26 mouse cellular contexts compared by ENCODE assay signal in the genomic region with DNA sequence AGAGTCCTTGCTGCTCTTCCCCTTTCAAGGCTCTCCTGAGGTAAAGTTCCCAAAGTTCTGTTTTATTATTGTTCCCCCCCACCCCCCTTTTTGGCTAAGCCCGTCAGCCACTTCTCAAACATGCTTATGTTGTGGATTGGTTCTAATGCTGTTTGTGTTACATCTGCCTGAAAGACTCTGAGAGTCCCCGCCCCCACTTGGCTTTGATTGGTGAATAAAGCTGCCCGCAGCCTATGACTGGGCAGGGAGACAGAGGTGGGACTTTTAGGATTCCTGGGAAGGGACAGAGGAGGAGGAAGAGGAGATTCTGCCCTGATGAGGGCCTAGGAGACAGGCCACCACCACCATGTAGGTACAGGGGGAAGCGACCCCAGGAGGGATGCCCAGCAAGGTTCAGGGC.
DNase-seq lines count a peak whose midpoint lies in the region; ATAC-seq lines count a peak whose summit lies in the region.
"Had no signal": no experiment of that assay in that cellular context is flagged by ENCODE, and none has a peak within 500 bp of the region (broad histone marks: within the 10 kb centered on the region; RNA-seq: fewer than 3 reads in every experiment).

No protein-coding gene starts in this region.

- DNase-seq in cerebellum, postnatal 10 days: peak; percentile 16 to 19
- no peak for DNase-seq in cerebellum, adult 11 months
- DNase-seq in kidney, postnatal 4 days: peak; percentile 6 to 7
- DNase-seq in kidney, adult 9 months: no peak
- DNase-seq in 3T3-L1 (ENCODE audit: low read depth, low spot score) (peak; percentile 52), NIH3T3 (ENCODE audit: low read depth) (peak; percentile 17)
- no peak for DNase-seq in gastrocnemius, adult 18-20 months (ENCODE audit: low spot score)
- DNase-seq: adrenal gland, adult 2 months; cerebellum, adult 9-10 months; kidney, adult 2 months; layer of hippocampus, adult 9-11 months; right cerebral cortex, postnatal 25 days; thymus, postnatal 14 days had no signal

- WGBS in forebrain, embryonic 16.5 days: 73% methylated on average over 4 of the region's 4 CpGs

- no peak overlapping the region for H3K4me2 ChIP-seq in forebrain, embryonic 16.5 days (ENCODE audit: low read length)
- H3K4me2 ChIP-seq: embryonic facial prominence, embryonic 13.5 days; forebrain, embryonic 15.5 days; heart, embryonic 13.5 days; hindbrain, embryonic 15.5 days; limb, embryonic 12.5 days; liver, embryonic 15.5 days had no signal

- no peaks in the 10 kb centered on the region for H3K36me3 ChIP-seq in forebrain, embryonic 16.5 days (ENCODE audit: control insufficient read depth, insufficient read depth)
- H3K36me3 ChIP-seq: embryonic facial prominence, embryonic 13.5 days; forebrain, embryonic 10.5 days; forebrain, embryonic 15.5 days; heart, embryonic 13.5 days; hindbrain, embryonic 15.5 days; limb, embryonic 12.5 days; liver, embryonic 15.5 days had no signal

- H3K4me3 ChIP-seq in forebrain, embryonic 16.5 days (replicated peaks; ENCODE audit: low read length): no peak overlapping the region
- H3K4me3 ChIP-seq: embryonic facial prominence, embryonic 13.5 days; forebrain, embryonic 10.5 days; forebrain, embryonic 15.5 days; heart, embryonic 13.5 days; hindbrain, embryonic 15.5 days; limb, embryonic 12.5 days; liver, embryonic 15.5 days had no signal

- 0 out of 2 replicates have a peak, but pooled peaks cover 4% of the 10 kb centered on the region for H3K4me1 ChIP-seq in forebrain, embryonic 16.5 days (replicated peaks; ENCODE audit: control insufficient read depth, insufficient read depth, low read length)
- H3K4me1 ChIP-seq: embryonic facial prominence, embryonic 13.5 days; forebrain, embryonic 15.5 days; heart, embryonic 13.5 days; liver, embryonic 15.5 days had no signal

- no peak overlapping the region for H3K9ac ChIP-seq in forebrain, embryonic 16.5 days (replicated peaks; ENCODE audit: low read depth, low read length)
- H3K9ac ChIP-seq: embryonic facial prominence, embryonic 13.5 days; forebrain, embryonic 15.5 days; heart, embryonic 13.5 days; hindbrain, embryonic 15.5 days; limb, embryonic 12.5 days; liver, embryonic 15.5 days had no signal

- no peaks in the 10 kb centered on the region for H3K27me3 ChIP-seq in forebrain, embryonic 16.5 days (replicated peaks; ENCODE audit: control insufficient read depth, insufficient read depth, low read length)
- H3K27me3 ChIP-seq: embryonic facial prominence, embryonic 13.5 days; forebrain, embryonic 15.5 days; heart, embryonic 13.5 days; hindbrain, embryonic 15.5 days; limb, embryonic 12.5 days; liver, embryonic 15.5 days had no signal

- ATAC-seq in forebrain, embryonic 16.5 days: no peak
- ATAC-seq: activated CD4-positive, CD25-positive, alpha-beta regulatory T cell, adult 4 months; CD4-positive, CD25-positive, alpha-beta regulatory T cell, adult 4 months; forebrain, embryonic 15.5 days; midbrain, embryonic 16.5 days had no signal

- H3K9me3 ChIP-seq in forebrain, embryonic 16.5 days (ENCODE audit: control insufficient read depth, low read length): no peaks in the 10 kb centered on the region
- H3K9me3 ChIP-seq: embryonic facial prominence, embryonic 13.5 days; forebrain, embryonic 10.5 days; forebrain, embryonic 15.5 days; heart, embryonic 13.5 days; hindbrain, embryonic 15.5 days; limb, embryonic 12.5 days; liver, embryonic 15.5 days had no signal

- H3K27ac ChIP-seq in forebrain, embryonic 16.5 days (ENCODE audit: low read length): no peak overlapping the region
- H3K27ac ChIP-seq: embryonic facial prominence, embryonic 13.5 days; forebrain, embryonic 10.5 days; forebrain, embryonic 15.5 days; heart, embryonic 13.5 days; hindbrain, embryonic 15.5 days; kidney, postnatal 0 days; limb, embryonic 12.5 days; liver, embryonic 15.5 days; macrophage had no signal

Comparison
In these comparisons a context has a peak if more than half of its experiments do, and no peak if none do; other contexts are left out.
1. DNase-seq: peak in cerebellum, postnatal 10 days (2 of 2), kidney, postnatal 4 days (2 of 2), 3T3-L1 (single experiment) and NIH3T3 (single experiment); none in cerebellum, adult 11 months (single experiment), kidney, adult 9 months (single experiment) and gastrocnemius, adult 18-20 months (single experiment).